Mouse (Mus musculus) 3134 (cell line): ENCODE results near the gene Adamts9.

Source experiments
- DNase-seq: peaks from one replicate; pipeline ENCODE4 v3.0.0-alpha.2; 2011; ENCODE audit warnings: low spot score; ENCODE audit not compliant: insufficient read length; ENCODE audit errors: extremely low read depth

The Adamts9 gene

GRCm38 (mm10) chr6:92812702-92813370, 130.5 kb downstream of the Adamts9 start:
- DNase-seq = no peak

- no peak for DNase-seq
Measured at GRCm38 (mm10) chr6:92811566-92811965, 131.7 kb downstream of the Adamts9 start.

GRCm38 (mm10) chr6:92810628-92811027, 132.7 kb downstream of the Adamts9 start:
- no peak for DNase-seq

- DNase-seq = no peak
Measured at GRCm38 (mm10) chr6:92809818-92810217, 133.5 kb downstream of the Adamts9 start.

GRCm38 (mm10) chr6:92804254-92804971, 138.9 kb downstream of the Adamts9 start:
- no peak for DNase-seq

GRCm38 (mm10) chr6:92803213-92803612, 140.1 kb downstream of the Adamts9 start:
- DNase-seq = no peak

GRCm38 (mm10) chr6:92802421-92802820, 140.9 kb downstream of the Adamts9 start:
- no peak for DNase-seq

GRCm38 (mm10) chr6:92801462-92801861, 141.8 kb downstream of the Adamts9 start:
- DNase-seq = no peak

- DNase-seq = no peak
Measured at GRCm38 (mm10) chr6:92793804-92794203, 149.5 kb downstream of the Adamts9 start.

GRCm38 (mm10) chr6:92787376-92787712, 155.9 kb downstream of the Adamts9 start:
- DNase-seq = peak; percentile 19

- no peak for DNase-seq
Measured at GRCm38 (mm10) chr6:92786701-92787375, 156.5 kb downstream of the Adamts9 start.

- no peak for DNase-seq
Measured at GRCm38 (mm10) chr6:92784782-92785181, 158.5 kb downstream of the Adamts9 start.

GRCm38 (mm10) chr6:92781446-92781845, 161.8 kb downstream of the Adamts9 start:
- DNase-seq = no peak

- no peak for DNase-seq
Measured at GRCm38 (mm10) chr6:92779935-92780205, 163.4 kb downstream of the Adamts9 start.

- DNase-seq = no peak
Measured at GRCm38 (mm10) chr6:92779140-92779934, 164.0 kb downstream of the Adamts9 start.

GRCm38 (mm10) chr6:92776356-92776755, 166.9 kb downstream of the Adamts9 start:
- no peak for DNase-seq

GRCm38 (mm10) chr6:92762372-92762771, 180.9 kb downstream of the Adamts9 start:
- no peak for DNase-seq

- no peak for DNase-seq
Measured at GRCm38 (mm10) chr6:92759616-92760015, 183.7 kb downstream of the Adamts9 start.

- DNase-seq = no peak
Measured at GRCm38 (mm10) chr6:92755826-92756225, 187.5 kb downstream of the Adamts9 start.

GRCm38 (mm10) chr6:92752737-92753136, 190.6 kb downstream of the Adamts9 start:
- no peak for DNase-seq

GRCm38 (mm10) chr6:92749420-92749819, 193.9 kb downstream of the Adamts9 start:
- no peak for DNase-seq
